Mouse (Mus musculus) liver, postnatal 0 days (tissue): ENCODE measurements at regions not wholly inside any gene's neighbourhood (a gene's known extent, or its start where the extent isn't known, plus 50 kb on each side); places are given as distances from the start of the nearest gene placed in this dataset.

Experiments
- ATAC-seq: fragments of 200-750 bp; cut with Nextera tagmentation; 2 replicates; pipeline ENCODE4 v1.8.0; 2017; ENCODE audit warnings: mild to moderate bottlenecking, moderate library complexity
- DNase-seq: peaks from one replicate; pipeline ENCODE4 v3.0.0-alpha.2; 2016
- H3K27ac ChIP-seq: fragments of 300-500 bp; sonication (generic); 2 replicates; pipeline ENCODE4 v1.5.1; 2014; ENCODE audit warnings: antibody characterized with exemption, moderate library complexity, mild to moderate bottlenecking, low read depth
- H3K27me3 ChIP-seq: fragments of 300-500 bp; sonication (generic); 2 replicates; pipeline ENCODE4 v1.6.1; 2014; ENCODE audit warnings: low read length, control low read depth, mixed read lengths; ENCODE audit not compliant: insufficient read depth
- H3K36me3 ChIP-seq: fragments of 300-500 bp; sonication (generic); replicated peaks from 2 replicates; pipeline ENCODE4 v1.6.1; 2014; ENCODE audit warnings: mild to moderate bottlenecking, control low read depth, low read length, moderate library complexity, mixed read lengths; ENCODE audit not compliant: insufficient read depth
- H3K4me1 ChIP-seq: fragments of 300-500 bp; sonication (generic); 2 replicates; pipeline ENCODE4 v1.6.1; 2014; ENCODE audit warnings: antibody characterized with exemption, mild to moderate bottlenecking, control low read depth; ENCODE audit not compliant: insufficient read depth
- H3K4me2 ChIP-seq: fragments of 300-500 bp; sonication (generic); 2 replicates; pipeline ENCODE4 v1.6.1; 2014; ENCODE audit warnings: low read depth, mild to moderate bottlenecking, low read length, moderate library complexity, mixed read lengths
- H3K4me3 ChIP-seq: fragments of 300-500 bp; sonication (generic); 2 replicates; pipeline ENCODE4 v1.5.1; 2014; ENCODE audit warnings: low read depth, low read length
- H3K9ac ChIP-seq: fragments of 300-500 bp; sonication (generic); replicated peaks from 2 replicates; pipeline ENCODE4 v1.6.1; 2014; ENCODE audit warnings: mild to moderate bottlenecking, moderate library complexity
- H3K9me3 ChIP-seq: fragments of 300-500 bp; sonication (generic); 2 replicates; pipeline ENCODE4 v1.6.1; 2016; ENCODE audit warnings: mild to moderate bottlenecking, control low read depth, low read length, mixed read lengths
- CTCF ChIP-seq: sonication (generic); IDR thresholded peaks from 2 replicates; pipeline ENCODE4 v1.5.1; 2016; ENCODE audit warnings: antibody characterized with exemption, low read depth
- EP300 ChIP-seq: IDR thresholded peaks from 2 replicates; pipeline ENCODE4 v1.6.1; 2016; ENCODE audit warnings: antibody characterized with exemption, low read depth, mild to moderate bottlenecking
- WGBS: fragments of 180-500 bp; shearing (Covaris S2); extraction: QIAGEN DNeasy Blood & Tissue Kit; methylation state at CpG from one replicate; pipeline ENCODE4 v1.1.7; 2014; ENCODE audit not compliant: insufficient replicate concordance; 5-methylcytosine and 5-hydroxymethylcytosine counted together

DNA sequence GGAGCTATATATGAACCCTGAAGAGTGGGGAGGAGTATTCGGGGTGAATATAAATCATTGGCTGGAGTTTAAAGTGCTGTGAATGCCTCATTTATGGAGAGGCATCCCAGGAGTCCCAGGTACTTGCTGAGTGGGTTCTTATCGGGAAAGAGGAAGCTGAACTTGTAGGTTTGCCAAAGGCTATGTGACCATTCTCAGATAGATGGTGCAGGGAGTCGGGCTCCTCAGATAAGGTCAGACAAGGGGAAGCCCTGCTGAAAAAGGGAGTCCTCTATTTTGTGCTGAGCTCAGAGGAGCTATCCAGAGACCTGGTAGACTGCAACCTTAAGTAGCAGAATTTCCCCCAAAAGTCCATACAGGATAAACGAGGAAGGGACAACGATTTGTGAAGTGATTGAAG is 399.8 kb downstream of the Pik3r1 start:
- Histone ChIP-seq H3K4me2 (no peak overlapping the region), H3K9me3 (no peaks in the 10 kb centered on the region)

GRCm38 (mm10) chr13:101355363-101355762 is 412.7 kb downstream of the Pik3r1 start:
- no peak for DNase-seq
- 86% methylated on average over 3 of the region's 3 CpGs for WGBS

More for the DNA sequence above, 399.8 kb downstream of the Pik3r1 start:
- 54% methylated on average over 5 of the region's 5 CpGs for WGBS
- ATAC-seq = no peak
- DNase-seq = no peak
- Histone ChIP-seq H3K27me3 (no peaks in the 10 kb centered on the region), H3K9ac (no peak overlapping the region), H3K36me3 (no peaks in the 10 kb centered on the region), H3K27ac (no peak overlapping the region), H3K4me1 (peaks cover 2% of the 10 kb centered on the region; the same call in 1 of the 2 replicates), H3K4me3 (no peak overlapping the region)
- TF ChIP-seq EP300 (no peak), CTCF (no peak)

DNA sequence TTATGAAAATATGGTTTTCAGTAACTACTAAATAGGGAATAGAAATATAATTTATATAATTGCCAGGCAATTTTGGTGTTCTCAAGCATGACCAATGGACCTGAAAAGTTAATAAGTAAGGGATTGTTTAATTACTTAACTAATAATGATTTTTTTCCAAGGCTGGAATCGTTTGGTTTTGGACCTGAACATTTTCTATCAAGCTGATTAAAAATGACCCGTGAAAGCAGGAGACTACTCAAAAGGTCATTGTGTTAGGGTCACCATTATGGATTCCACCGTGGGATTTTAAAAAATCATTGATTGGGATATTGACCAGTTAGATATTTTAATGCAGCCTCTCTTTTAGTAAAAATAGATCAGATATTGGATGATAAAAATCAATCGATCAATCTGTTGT is 416.9 kb downstream of the Pik3r1 start:
- no peak overlapping the region for H3K27ac ChIP-seq
- H3K27me3 ChIP-seq = no peaks in the 10 kb centered on the region
- ATAC-seq (no peak), DNase-seq (no peak)
- no peak overlapping the region for H3K4me3 ChIP-seq
- no peaks in the 10 kb centered on the region for H3K4me1 ChIP-seq
- no peaks in the 10 kb centered on the region for H3K9me3 ChIP-seq
- TF ChIP-seq CTCF = no peak
- TF ChIP-seq EP300 = no peak
- 64% methylated on average over 4 of the region's 4 CpGs for WGBS
- no peak overlapping the region for H3K9ac ChIP-seq
- H3K36me3 ChIP-seq = no peaks in the 10 kb centered on the region
- H3K4me2 ChIP-seq = no peak overlapping the region

More at GRCm38 (mm10) chr13:101355363-101355762, 412.7 kb downstream of the Pik3r1 start:
- Histone ChIP-seq H3K27ac (no peak overlapping the region), H3K9me3 (no peaks in the 10 kb centered on the region), H3K9ac (no peak overlapping the region), H3K4me3 (no peak overlapping the region), H3K27me3 (no peaks in the 10 kb centered on the region), H3K36me3 (no peaks in the 10 kb centered on the region), H3K4me2 (no peak overlapping the region), H3K4me1 (no peaks in the 10 kb centered on the region)
- TF ChIP-seq CTCF (no peak), EP300 (no peak)
- ATAC-seq = no peak

DNA sequence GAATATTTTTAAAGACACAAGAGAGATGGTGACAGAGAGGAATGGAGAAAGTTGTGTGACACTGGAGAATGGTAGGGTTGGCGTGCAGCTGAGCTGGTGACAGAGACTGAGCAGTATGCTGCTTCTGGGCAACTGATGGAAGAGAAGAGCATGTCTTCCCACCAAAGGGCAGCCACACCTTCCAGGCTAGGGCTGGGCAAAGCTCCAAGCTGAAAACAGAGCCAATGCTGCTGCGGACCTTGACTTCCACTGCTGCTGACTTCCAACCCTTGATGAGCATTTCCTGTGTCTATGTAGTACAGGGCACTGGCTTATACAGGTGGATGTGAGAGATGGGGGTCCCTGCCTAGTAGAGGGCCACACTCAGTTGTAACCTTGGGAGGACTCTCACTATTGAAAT is 418.7 kb downstream of the Pik3r1 start:
- Histone ChIP-seq H3K36me3 (no peaks in the 10 kb centered on the region), H3K4me2 (no peak overlapping the region), H3K9me3 (no peaks in the 10 kb centered on the region), H3K9ac (no peak overlapping the region), H3K27ac (no peak overlapping the region), H3K4me1 (no peaks in the 10 kb centered on the region), H3K27me3 (no peaks in the 10 kb centered on the region), H3K4me3 (no peak overlapping the region)
- TF ChIP-seq CTCF = no peak
- TF ChIP-seq EP300 = no peak
- no peak for DNase-seq
- WGBS = 81% methylated on average over 2 of the region's 2 CpGs
- no peak for ATAC-seq

DNA sequence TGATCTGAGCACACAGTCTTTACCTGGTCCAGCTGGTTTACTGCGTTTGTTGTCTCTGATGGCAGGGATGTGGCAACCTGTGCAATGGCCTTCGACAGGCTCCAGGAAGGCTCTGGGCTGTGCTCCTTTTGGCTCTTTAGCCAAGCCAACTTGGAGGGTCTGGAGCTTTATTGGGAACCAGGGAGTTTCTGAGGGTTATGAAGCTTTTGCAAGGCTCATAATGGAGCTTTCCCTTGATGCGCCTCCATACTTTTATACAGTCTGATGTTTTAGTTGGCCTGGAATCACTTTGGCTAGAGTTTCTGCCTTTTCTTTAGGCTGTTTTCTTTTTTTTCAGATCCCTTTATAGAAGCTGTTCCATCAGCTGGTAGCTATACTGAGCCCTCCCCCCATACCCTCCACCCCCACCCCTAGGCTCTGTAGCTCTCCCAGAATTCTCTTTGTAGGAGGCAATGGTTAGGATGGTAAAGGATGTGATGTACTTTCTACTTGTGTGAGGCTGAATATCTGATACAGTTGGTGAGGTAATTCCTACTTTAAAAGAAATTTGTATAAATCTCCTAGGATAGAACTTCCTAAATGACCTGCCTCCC is 429.6 kb downstream of the Pik3r1 start:
- H3K9me3 ChIP-seq = no peaks in the 10 kb centered on the region
- TF ChIP-seq CTCF (no peak), EP300 (no peak)
- no peaks in the 10 kb centered on the region for H3K27me3 ChIP-seq
- H3K4me1 ChIP-seq = no peaks in the 10 kb centered on the region
- no peak overlapping the region for H3K4me2 ChIP-seq
- no peak overlapping the region for H3K27ac ChIP-seq
- WGBS = 80% methylated on average over 3 of the region's 3 CpGs
- no peak overlapping the region for H3K4me3 ChIP-seq
- ATAC-seq (no peak), DNase-seq (no peak)
- no peaks in the 10 kb centered on the region for H3K36me3 ChIP-seq
- H3K9ac ChIP-seq = no peak overlapping the region

GRCm38 (mm10) chr13:101318621-101319020 is 449.4 kb downstream of the Pik3r1 start:
- Histone ChIP-seq H3K4me3 (no peak overlapping the region), H3K36me3 (no peaks in the 10 kb centered on the region), H3K4me1 (peaks cover 3% of the 10 kb centered on the region; the same call in 1 of the 2 replicates), H3K9ac (no peak overlapping the region), H3K27ac (no peak overlapping the region), H3K4me2 (no peak overlapping the region), H3K9me3 (no peaks in the 10 kb centered on the region), H3K27me3 (no peaks in the 10 kb centered on the region)
- DNase-seq = no peak
- no peak for ATAC-seq
- TF ChIP-seq CTCF = no peak
- no peak for TF ChIP-seq EP300
- 66% methylated on average over 4 of the region's 4 CpGs for WGBS
